Mouse (Mus musculus) natural killer cell, adult 2 months (primary cell): ENCODE measurements around the gene Shisa7.
"Not testable (repeated sequence)": the region's sequence is repeated elsewhere in the genome, so short reads cannot be mapped to it uniquely, and the experiment has no call there.

Experiments used
- DNase-seq, 2 experiments: peaks; one replicate each; pipeline ENCODE4 v3.0.0; 2022; ENCODE audit warnings: low spot score in 2 of 2

Shisa7 gene

DNA sequence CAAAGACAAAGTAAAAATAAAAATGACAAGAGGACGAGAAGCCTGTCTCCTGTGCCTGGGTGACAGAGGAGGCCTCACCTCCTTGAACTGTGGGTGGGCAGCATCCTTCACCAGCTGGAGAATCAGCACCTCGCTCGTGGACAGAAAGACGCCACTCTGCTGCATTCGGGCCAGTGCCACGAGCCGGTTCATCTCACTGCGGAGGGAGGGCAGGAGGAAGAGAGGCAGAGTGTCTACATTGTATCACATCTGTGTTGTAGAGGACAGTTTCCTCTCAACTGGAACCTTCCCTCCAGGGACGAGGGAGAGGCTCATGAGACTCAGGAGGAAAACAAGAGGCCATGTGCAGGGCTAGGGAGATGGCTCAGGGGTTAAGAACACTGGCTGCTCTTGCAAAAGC, 4.9 kb upstream of the Shisa7 start:
- DNase-seq, result no peak

DNA sequence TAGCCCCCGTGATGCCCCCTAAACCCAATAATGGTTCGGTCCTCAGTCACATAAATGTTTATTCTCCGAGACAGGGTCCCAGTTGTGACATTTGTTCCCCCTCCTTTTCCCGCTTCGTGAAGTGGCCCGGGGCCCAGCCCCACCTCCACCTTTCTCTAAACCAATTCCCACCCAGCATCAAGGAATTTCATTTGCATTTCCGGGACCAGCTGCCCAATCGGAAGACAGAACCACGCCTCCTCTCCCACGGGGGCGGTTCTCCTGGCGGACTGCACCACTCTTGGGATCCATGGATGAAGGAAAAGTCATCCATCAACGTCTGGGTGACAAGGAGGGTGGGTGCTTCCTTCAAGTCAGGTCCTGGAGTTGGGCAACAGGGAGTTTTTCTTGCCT, 417 bp upstream of the Shisa7 start:
- DNase-seq, result no peak

DNA sequence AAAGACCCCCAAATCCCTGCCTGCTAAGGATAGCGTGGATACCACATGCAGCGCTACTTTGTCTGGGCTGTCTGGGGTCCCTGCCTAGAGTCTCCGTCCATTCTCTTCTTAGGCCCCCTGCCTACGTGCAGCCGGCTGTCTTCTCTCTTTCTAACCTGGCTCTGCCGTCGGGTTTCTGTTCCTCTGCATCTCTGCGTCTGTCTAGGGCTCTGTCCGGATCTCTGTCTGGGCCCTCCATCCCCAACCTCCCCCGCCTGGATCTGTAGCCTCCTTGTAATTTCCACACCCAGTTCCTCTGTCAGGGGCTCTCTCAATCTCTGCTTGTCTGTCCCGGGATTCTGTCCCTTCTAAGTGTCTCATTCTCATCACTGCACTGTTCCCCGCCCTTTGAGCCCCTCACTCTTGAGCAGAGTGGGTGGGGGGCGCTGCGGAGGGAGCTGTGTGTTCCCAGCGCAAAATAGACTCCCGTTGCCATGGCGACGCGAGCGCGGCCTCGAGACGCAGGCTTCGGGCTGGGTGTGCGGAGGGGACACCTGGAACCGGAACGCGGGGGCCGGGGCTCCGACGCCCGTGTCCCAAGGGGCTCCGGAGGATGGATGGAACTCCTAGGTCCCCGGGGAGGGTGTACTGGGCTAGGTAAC, 772 bp downstream of the Shisa7 start:
- no peak for DNase-seq

DNA sequence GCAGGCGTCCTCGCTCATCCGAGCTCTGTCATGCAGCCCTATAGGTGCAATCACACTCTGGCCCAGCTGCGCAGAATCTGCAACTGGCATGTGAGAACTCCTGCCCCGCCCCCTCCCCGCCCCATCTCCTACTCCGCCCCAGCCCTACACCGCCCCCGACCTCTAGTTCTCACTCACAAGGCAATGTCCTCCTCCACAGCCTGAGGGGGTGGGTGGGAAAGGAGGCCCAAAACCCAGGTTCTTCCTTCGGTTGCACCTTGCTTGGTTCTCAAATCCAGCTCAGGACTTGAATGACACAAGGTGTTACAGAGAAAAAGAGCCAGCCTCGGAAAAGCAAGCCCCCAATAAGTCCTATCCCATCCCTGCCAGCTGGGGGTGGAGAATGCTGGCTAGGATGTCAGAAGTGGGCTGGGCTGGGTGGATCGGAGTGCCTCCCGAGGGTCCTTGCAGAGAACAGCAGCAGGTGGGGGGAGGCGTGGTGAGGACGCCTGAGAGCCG, 1.8 kb downstream of the Shisa7 start:
- DNase-seq, result no peak

- no peak for DNase-seq
Observed at GRCm38 (mm10) chr7:4842077-4842476, 2.4 kb downstream of the Shisa7 start.

GRCm38 (mm10) chr7:4837639-4838038, 6.9 kb downstream of the Shisa7 start:
- no peak for DNase-seq

DNA sequence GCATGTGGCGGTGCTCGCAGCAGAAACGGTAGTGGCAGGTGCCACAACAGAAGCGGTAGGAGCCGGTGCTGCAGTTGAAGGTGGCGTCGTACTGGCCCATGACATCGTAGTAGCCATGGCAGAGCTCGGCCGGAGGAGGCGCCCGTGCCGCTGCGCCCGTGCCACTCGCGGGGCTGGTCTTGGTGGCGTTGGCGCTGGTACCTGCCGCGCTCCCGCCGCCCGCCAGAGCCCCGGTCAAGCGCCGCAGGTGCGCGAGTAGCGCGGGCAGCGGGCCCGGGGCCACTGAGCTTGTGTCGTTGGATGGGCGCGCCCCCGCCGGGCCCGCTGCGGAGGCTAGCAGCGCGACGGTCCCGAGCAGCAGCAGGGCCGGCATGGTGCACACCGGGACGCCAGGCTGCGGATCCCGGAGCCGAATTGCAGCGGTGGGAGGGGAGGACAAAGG, 8.1 kb downstream of the Shisa7 start:
- DNase-seq, result peak; percentile 53 to 70

GRCm38 (mm10) chr7:4835631-4836327, 8.7 kb downstream of the Shisa7 start:
- no peak for DNase-seq

DNA sequence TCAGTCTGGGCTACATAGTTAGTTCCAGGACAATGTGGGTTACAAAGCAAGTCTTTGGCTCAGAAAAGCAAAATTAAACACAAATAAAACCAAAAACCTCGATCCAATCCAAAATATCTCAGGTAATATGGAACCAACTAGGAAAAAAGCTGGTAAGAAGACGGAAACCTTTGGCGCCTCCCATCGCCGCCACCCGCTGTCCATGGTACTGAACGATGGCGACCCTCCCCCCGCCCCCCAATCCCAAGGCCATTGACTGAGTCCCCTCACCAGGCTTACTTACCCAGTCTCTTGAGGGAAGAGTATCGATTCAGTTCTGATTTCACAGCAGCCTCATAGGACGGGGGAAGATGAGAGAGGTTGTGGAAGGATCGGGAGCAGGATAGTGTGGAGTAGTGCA, 14.0 kb downstream of the Shisa7 start:
- no peak for DNase-seq

DNA sequence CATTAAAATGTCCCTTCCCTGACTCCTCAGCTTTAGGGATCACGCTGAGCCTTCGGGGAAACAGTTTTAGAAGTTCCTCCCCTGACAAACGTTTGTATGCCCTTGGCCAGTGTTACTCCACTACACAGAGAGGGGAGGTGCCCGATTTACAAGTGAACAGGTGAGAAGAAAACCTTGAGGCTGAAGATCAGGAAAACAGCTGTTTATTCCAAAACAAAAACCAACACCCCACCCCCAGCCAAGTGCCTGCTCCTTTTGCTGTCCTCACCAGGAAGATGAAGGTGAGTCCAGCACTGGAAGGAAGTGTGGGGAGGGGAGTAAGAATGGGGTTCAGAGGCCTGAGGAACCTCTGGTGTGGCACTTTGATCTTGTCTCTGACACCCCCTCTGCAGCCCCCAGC, 19.1 kb downstream of the Shisa7 start:
- no peak for DNase-seq

- no peak for DNase-seq
Observed at GRCm38 (mm10) chr7:4822162-4822907, 22.2 kb downstream of the Shisa7 start.

DNA sequence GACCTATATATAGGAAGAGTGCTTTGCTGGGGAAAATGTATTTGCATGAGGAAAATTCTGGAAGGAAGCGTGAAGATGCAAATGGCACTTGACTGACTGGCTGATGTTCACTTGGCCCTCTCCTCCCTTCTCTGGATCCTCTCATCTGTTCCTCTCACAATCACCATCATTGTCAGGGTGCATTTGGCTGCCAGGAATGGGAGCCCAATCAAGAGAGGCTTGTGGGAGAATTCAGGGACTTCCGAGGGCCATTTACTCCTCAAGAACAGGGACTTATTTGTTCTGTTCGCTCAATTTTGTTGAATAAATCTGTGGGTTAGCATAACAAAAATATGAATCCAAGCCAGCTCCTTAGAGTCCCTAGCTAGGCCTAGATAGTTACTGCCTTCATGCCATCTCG, 22.8 kb downstream of the Shisa7 start:
- DNase-seq, result no peak

DNA sequence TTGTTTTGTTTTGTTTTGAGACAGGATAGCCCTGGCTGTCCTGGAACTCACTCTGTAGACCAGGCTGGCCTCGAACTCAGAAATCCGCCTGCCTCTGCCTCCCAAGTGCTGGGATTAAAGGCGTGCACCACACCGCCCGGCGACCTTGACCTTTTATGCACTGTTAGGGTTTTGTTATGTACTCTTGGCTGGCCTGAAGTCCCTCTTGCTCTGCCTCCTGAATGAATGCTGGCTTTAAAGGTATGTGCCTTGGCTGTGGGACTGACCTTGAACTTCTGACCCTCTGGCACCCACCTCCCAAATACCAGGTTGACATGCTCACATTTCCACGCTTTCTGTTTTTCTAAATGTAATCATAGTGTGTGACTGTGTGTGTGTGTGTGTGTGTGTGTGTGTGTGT, 23.6 kb downstream of the Shisa7 start:
- DNase-seq, result not testable (repeated sequence)

- DNase-seq, result no peak
Observed at GRCm38 (mm10) chr7:4816559-4816958, 27.9 kb downstream of the Shisa7 start.

- no peak for DNase-seq
Observed at GRCm38 (mm10) chr7:4813105-4813791, 31.2 kb downstream of the Shisa7 start.

DNA sequence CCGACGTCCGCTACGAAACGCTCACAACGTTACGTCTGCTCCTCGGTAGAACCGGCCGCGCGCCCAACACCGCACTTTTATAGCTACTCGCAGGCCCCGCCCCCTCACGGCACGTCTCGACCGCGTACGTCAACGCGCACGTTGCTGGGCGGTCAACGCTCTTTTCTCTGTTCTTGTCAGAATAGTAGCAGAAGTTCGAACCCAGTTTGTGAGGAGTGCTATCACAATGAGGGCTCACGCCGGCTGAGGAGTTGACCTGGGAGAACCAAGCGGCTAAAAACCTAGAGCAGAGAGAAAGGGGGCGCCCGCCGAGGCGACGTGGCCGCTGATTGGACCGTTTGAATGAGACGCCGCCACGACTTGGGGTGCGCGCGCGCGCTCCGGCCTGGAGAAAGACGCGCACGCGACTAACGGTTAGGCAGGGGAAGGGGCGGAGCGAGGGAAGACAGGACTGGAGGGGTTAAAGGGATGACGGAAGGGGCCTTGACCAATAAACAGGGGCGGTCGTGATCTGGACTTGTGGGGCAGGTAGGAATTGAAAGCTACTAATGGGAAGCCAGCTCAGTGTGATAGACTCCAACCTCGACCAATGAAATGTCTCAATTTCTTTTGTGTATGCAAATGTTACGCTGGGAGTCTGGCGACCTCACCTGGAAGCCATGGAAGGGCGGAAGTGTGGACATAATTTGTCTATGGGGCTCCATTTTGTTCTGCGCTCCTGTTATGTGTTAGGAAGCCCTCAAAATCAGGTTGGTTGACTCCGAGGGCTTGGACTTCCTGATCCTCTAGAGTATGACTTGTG, 32.0 kb downstream of the Shisa7 start, which contains the start of gene Ube2s:
Gene Ube2s, minus strand, starts transcription at position 288 of the 802 bp plus-strand sequence.
- peak; percentile 97 to 99 for DNase-seq

GRCm38 (mm10) chr7:4811842-4812302, 32.6 kb downstream of the Shisa7 start:
- DNase-seq, result no peak

- DNase-seq, result not testable (repeated sequence)
Observed at GRCm38 (mm10) chr7:4811131-4811530, 33.4 kb downstream of the Shisa7 start.

DNA sequence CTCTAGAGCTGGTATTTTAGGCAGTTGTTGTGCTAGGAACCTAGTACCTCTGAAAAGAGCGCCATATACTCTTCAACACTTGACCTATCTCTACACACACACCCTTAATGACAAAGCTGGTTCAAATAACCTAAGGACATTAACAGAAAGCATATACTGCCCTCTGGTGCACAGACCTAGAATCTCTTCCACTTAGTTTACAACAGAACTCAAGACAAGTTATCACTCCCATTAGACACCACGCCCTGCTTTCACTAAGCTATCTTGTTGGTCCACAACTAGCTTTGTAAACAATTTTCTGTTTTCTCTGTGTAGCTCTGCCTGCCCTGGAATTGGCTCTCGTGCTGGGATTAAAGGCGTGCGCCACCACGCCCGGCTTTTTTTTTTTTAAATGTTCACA, 37.8 kb downstream of the Shisa7 start:
- DNase-seq, result peak; percentile 32 to 42

DNA sequence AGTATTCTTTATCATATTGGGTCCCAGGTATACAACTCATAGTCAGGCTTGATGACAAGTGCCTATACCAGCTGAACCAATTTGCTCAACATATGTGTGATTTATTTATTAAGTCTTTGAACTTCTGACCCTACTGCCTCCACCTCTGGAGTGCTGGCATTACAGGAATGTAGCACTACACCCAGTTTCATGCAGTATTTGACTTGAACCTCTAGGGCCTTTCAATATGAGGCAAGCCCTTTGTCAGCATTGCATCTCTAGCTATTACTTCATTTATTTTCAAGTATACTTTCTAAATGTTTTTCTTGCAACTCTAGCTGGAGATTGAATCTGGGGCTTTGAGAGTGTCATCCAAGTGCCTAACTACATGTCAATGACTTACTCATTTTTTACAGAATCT, 42.2 kb downstream of the Shisa7 start:
- DNase-seq, result no peak
